Mouse (Mus musculus) urinary bladder, adult 18-20 months (tissue): ENCODE measurements around the gene Psmd9.

ENCODE experiments used
- DNase-seq, 2 experiments: peaks; one replicate each; pipeline ENCODE4 v3.0.0; 2022; ENCODE audit warnings: low spot score in 2 of 2, mixed read lengths in 2 of 2

Gene Psmd9

DNA sequence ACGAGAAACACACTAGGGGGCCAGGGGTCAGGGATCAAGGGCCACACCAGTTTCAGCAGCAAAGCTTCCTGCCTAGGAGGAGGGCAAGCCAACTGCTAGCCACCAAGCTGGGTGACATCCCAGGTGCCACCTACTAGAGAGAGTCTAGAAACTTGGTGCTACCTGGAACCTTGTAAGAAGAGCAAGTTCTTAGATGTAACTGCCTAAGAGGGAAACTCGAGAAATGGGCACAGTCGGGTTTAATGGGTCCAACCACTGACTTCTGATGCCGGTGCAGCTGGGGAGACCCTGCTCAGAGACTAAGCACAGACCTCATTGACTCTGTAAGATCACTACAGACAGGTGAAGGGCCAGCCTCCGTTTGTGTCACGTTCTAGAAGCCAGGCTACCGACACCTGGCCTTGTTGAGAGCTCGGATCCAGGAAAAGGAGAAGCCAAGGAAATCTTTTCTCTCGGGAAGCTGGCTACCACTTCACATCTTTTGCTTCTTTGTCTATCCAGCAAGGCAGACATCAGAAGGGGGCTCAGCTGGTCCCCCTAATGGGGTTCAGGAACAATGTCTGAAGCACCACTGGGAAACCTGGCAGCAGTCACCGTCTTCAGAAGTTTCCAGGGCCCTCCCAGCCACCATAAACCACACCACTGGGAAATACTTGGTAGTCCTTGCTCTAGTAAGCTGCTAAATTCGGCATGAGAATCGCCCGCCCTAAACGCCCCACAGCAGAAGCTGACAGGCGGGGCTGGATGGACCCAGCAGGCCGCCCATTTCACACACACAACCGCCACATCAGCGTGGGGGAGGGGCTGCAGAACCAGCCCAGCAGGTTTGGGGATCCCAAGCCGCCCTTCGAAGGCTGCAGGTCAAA, 31.9 kb upstream of the Psmd9 start:
- peak; percentile 92 to 94 for DNase-seq

- no peak for DNase-seq
Measured at GRCm38 (mm10) chr5:123137910-123138229, 31.3 kb upstream of the Psmd9 start.

DNA sequence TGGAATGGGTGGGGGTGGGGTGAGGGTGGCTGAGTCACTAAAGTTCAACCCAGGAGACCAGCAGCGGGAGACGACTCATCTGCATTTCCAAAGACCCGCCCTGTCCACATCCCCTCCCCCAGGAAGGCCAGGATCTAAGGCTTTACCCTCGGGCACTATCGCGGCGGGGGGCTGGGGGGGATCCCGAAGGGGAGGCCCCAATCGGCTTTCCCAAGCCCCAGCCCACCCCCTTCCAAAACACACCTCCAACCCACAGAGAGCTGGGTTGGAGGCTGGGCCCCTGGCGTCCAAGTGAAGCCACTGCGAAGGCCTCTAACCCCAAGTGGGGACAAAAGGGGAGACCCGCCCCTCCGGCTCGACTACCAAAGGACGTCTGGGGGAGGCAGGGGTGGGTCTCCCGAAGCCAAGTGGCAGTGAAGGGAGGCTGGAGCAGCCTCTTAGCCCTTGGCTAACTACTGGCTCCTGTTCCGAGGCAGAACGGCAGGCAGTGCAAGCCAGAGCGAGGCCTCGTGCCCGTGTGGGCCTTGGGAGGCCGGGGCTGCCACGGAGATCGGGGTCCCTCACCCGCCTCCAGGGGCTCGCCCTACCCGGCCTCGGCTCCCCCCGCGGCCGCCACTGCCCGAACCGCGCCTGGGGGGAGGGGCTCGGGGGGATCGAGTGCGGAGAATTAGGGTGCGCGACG, 30.8 kb upstream of the Psmd9 start:
- DNase-seq, result peak; percentile 69 to 80

GRCm38 (mm10) chr5:123138953-123139721, 30.1 kb upstream of the Psmd9 start:
- peak; percentile 71 to 83 for DNase-seq

DNA sequence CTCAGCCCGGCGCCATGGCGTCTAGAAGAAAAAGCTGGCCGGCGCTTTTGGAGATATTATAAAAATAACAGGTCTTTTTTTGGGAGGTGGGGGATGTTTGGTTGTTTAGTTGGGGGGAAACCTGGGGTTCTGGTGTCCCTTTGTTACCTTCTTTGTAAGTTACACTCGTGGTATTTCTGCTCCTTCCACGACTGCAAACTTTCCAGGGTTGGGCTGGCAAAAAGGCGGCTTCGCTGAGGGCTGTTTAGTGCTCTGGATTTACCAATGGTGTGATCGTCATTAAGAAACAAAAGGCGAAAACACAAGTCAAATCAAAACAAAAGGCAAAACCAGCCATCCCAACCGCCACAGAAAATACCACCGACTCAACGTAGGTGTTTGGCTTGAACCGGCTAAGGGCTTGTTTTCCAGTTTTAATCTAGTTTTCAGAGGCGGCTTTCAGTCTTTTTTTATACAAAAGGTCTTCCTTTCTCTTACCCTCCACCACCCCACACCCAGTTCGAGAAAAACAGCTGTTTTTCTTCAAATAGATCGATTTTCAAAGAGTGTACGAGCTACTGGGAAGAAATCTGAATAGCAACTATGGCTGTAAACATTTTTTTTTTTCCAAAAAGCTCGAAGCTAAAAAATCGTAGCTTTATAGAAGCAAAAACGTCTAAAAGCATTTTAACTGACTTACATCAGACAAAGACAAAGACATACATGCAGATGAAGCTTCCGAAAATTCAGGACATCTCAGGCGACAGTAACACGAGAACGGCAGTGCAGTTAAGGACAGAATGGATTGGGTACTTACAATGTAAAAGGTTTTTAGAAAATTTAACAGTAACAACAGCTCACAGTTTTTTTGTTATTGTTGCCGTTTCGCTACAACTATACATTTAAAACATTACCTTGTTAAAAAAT, 29.2 kb upstream of the Psmd9 start:
- peak in 1 of 2 experiments; percentile 35 for DNase-seq

DNA sequence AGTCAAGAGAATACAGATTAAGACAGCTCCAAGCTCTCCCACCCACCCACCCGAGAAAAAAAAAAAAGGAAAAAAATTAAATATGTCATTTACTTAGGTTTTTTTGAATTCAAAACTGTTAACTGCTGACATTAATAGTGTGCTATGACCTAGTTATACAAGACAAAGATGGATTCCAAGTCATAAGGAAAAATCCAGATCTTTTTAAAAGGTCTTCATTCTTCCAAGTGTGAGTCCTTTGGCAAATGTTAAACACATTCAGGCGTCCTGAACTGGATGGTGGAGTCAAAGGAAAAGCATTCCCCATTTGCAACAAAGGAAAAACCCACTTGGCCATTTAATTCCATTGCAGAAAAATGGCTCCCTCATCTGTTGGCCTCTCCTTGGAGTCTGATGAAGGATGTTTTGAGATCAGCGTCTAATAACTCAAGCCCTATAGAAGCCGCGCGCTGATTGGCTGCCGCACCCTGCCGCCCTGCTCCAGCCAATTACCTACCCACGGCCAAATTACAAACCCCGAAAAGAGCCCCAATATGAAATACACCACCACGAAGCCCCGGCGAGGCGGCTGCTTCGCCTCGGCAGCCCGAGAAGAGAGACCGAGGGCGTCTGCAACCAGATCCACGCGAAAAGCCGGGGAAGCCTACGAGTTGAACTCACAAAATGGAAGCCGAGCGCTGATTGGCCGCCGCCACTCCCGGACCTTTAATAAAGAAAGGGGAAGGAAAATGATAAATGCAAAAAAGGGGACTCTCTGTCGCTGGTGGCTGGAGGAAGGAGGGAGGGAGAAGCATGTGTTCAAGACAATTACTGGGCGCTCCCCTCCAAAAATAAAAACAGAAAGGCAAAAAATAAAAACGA, 28.3 kb upstream of the Psmd9 start:
- DNase-seq, result peak; percentile 89 to 92

DNA sequence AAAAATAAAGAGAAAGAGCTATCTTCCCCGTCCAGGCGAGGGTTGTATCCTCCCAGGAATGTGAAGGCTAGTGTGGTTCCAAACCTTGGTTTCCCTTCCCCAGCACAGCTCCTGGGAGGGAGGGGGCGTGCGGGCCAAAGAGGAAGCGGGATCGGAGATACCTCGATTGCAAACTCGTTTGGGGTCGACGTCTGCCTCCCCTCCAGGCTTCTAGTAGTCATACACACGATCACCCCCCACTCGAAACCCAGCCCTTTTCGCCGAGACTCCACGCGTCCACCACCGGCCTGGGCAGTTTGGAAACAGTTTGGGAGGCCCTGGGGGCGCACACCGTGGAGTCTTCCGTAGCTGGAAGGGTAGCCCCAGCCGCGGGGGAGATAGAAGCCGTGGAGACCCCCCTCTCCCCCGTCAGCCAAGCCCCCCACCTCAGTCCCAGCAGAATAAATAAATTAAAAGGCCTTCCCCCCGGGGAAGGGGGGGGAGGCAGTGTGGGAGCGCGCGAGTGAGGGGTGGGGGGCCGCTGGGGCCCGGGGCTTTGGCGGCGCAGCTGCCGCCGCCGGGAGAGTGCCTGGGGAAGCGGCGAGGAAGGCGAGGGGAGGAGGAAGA, 27.6 kb upstream of the Psmd9 start:
- DNase-seq, result peak; percentile 39 to 63

GRCm38 (mm10) chr5:123142161-123143157, 26.8 kb upstream of the Psmd9 start, which contains the start of gene Setd1b:
Gene Setd1b (plus strand): TSS chr5:123142193.
- peak; percentile 50 for DNase-seq

- no peak for DNase-seq
Measured at GRCm38 (mm10) chr5:123143251-123143970, 25.8 kb upstream of the Psmd9 start.

DNA sequence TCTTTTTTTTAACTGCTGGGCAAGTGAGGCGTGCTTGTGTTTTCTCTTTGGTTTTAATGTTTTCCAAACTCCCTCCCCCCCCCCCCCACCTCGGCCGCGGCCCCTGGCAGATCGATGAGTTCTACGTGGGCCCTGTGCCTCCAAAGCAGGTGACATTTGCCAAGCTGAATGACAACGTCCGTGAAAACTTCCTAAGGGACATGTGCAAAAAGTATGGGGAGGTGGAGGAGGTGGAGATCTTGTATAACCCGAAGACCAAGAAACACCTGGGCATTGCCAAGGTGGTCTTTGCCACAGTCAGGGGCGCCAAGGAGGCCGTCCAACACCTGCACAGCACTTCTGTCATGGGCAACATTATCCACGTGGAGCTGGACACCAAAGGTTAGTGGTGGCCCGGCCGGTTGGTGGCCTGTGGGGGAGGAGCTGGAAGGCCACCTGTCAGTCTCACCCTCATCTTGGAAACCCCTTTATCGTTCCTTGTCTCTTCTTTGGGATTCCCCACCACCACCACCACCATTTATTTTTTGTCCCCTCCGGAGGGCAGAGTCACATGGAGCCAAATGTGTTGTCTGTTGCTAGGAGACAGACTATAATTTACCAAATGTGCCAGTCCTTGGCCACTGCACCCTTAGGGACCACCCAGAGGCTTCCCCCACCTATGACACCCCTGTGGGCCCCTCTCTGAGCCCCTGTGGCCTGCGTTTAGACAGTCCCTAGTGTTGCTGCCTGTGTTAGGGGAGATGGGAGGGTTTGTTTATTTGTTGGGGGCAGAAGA, 25.1 kb upstream of the Psmd9 start:
- DNase-seq, result peak in 1 of 2 experiments; percentile 39

GRCm38 (mm10) chr5:123144746-123145590, 24.2 kb upstream of the Psmd9 start:
- DNase-seq, result no peak

DNA sequence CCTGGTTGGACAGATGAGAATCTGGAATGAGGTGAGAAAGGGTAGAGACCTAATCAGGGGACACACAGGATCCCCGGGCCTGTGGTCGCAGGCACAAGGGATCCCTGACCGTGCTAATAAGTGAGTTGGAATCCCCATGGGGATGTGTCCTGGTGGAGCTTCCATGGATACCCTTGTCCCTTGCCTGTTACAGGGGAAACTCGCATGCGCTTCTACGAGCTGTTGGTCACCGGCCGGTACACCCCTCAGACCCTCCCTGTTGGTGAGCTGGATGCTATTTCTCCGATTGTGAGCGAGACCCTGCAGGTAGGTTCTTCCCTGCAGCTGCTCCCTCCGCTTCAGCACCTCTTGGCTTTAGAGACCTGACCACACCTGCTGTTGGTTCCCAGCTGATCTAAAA, 22.9 kb upstream of the Psmd9 start:
- no peak for DNase-seq

DNA sequence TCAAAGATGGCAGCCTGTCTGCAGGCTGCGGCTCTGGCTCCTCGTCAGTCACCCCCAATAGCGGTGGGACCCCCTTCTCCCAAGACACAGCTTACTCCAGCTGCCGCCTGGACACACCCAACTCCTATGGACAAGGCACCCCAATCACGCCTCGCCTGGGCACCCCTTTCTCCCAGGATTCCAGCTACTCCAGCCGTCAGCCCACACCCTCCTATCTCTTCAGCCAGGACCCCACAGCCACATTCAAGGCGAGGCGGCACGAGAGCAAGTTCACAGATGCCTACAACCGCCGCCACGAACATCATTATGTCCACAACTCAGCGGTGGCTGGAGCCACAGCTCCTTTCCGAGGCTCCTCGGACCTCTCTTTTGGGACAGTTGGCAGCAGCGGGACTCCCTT, 21.6 kb upstream of the Psmd9 start:
- no peak for DNase-seq

GRCm38 (mm10) chr5:123148073-123148722, 21.0 kb upstream of the Psmd9 start:
- DNase-seq, result no peak
